In genomic region chr10:127079665-127080391, GRCm38 (mm10) we compare ENCODE assay signal across 8 mouse cellular contexts. TPM values are rescaled to one million over a fixed set of nuclear protein-coding genes. Genes with fewer than 3 reads are reported as not detected.
DNase-seq lines count a peak whose midpoint lies in the region; ATAC-seq and TF ChIP-seq lines count a peak whose summit lies in the region.

No protein-coding gene starts in this region.

- intact Hi-C loops in gastrocnemius, adult 2 months (cut with DNase I), result loop anchor here (10.0 kb wide), 1 partner anchor 595 kb away; no protein-coding TSS in a partner anchor

- peak overlapping the region; percentile 100 for H3K4me2 ChIP-seq in forebrain, embryonic 12.5 days
- peak overlapping the region; percentile 99 for H3K4me2 ChIP-seq in limb, embryonic 12.5 days

- TF ChIP-seq CTCF in gastrocnemius, adult 2 months (IDR thresholded peaks at IDR 0.05), result peak; percentile 46
- TF ChIP-seq CTCF in olfactory bulb, adult 2 months (IDR thresholded peaks at IDR 0.05; ENCODE audit: insufficient read depth, low read depth, low read length), result no peak

- peak overlapping the region; percentile 71 for H3K4me3 ChIP-seq in gastrocnemius, adult 2 months
- peak overlapping the region; percentile 55 to 67; a peak in 3 of 4 replicates for H3K4me3 ChIP-seq in ES-E14 (ENCODE audit: insufficient read depth in 1 of 2, low read depth in 1 of 2, low read length in 2 of 2, poor library complexity in 1 of 2, severe bottlenecking in 1 of 2)
- peak overlapping the region; percentile 75 for H3K4me3 ChIP-seq in forebrain, embryonic 12.5 days (replicated peaks)
- H3K4me3 ChIP-seq in limb, embryonic 12.5 days (replicated peaks), result peak overlapping the region; percentile 54
- peak overlapping the region; percentile 89 for H3K4me3 ChIP-seq in olfactory bulb, adult 2 months (ENCODE audit: insufficient read depth, low read depth, low read length)

- no peak for DNase-seq in gastrocnemius, adult 2 months
- no peak for DNase-seq in gastrocnemius, adult 18-20 months (ENCODE audit: low spot score)
- DNase-seq in ES-E14 (ENCODE audit: low read depth, low spot score), result no peak
- DNase-seq in spleen, postnatal 14 days (ENCODE audit: low spot score in 2 of 2), result no peak
- no peak for DNase-seq in urinary bladder, adult 2 months (ENCODE audit: low spot score)

- H3K27me3 ChIP-seq in forebrain, embryonic 12.5 days, result peaks cover 77% of the 10 kb centered on the region
- peaks cover 99% of the 10 kb centered on the region for H3K27me3 ChIP-seq in limb, embryonic 12.5 days

- no peaks in the 10 kb centered on the region for H3K36me3 ChIP-seq in ES-E14 (ENCODE audit: control insufficient read depth, insufficient read depth, low read length, poor library complexity, severe bottlenecking)
- no peaks in the 10 kb centered on the region for H3K36me3 ChIP-seq in forebrain, embryonic 12.5 days (replicated peaks)
- H3K36me3 ChIP-seq in limb, embryonic 12.5 days, result no peaks in the 10 kb centered on the region

- H3K9ac ChIP-seq in ES-E14 (ENCODE audit: insufficient read depth, low read depth, low read length, poor library complexity, severe bottlenecking), result peak overlapping the region; percentile 58; the same call in 1 of the 2 replicates
- peak overlapping the region; percentile 87 for H3K9ac ChIP-seq in forebrain, embryonic 12.5 days
- peak overlapping the region; percentile 60 for H3K9ac ChIP-seq in limb, embryonic 12.5 days (replicated peaks)

- H3K27ac ChIP-seq in gastrocnemius, adult 2 months, result peak overlapping the region; percentile 58
- no peak overlapping the region for H3K27ac ChIP-seq in ES-E14 (ENCODE audit: insufficient read depth, low read depth, low read length, poor library complexity, severe bottlenecking)
- peak overlapping the region; percentile 77; the same call in 1 of the 2 replicates for H3K27ac ChIP-seq in forebrain, embryonic 12.5 days
- no peak overlapping the region for H3K27ac ChIP-seq in limb, embryonic 12.5 days
- H3K27ac ChIP-seq in olfactory bulb, adult 2 months (ENCODE audit: insufficient read depth, low read depth, low read length), result peak overlapping the region; percentile 97

- peaks cover 0 to 12% of the 10 kb centered on the region in 2 experiments; a peak in 1 of 4 replicates for H3K4me1 ChIP-seq in ES-E14 (ENCODE audit: control insufficient read depth in 2 of 2, insufficient read depth in 2 of 2, low read length in 2 of 2, poor library complexity in 1 of 2)
- H3K4me1 ChIP-seq in forebrain, embryonic 12.5 days, result peaks cover 51% of the 10 kb centered on the region
- H3K4me1 ChIP-seq in limb, embryonic 12.5 days (replicated peaks), result peaks cover 44% of the 10 kb centered on the region
- peaks cover 46% of the 10 kb centered on the region for H3K4me1 ChIP-seq in olfactory bulb, adult 2 months (ENCODE audit: control insufficient read depth, insufficient read depth, low read length)

- in situ Hi-C loops in ES-E14 (cut with MboI; ENCODE audit: low sequenced_read_pairs in 2 of 2, unreplicated experiment in 2 of 2), result no loop called here

- no peak for TF ChIP-seq POLR2A in olfactory bulb, adult 2 months (IDR thresholded peaks at IDR 0.05; ENCODE audit: insufficient read depth, low read depth, low read length)

- peak; percentile 21 for ATAC-seq in forebrain, embryonic 12.5 days (ENCODE audit: low FRiP score)
- no peak for ATAC-seq in limb, embryonic 12.5 days (ENCODE audit: insufficient number of reproducible peaks, insufficient read depth, low FRiP score, low TSS enrichment, low read depth)

- under 1% methylated on average over 66 of the region's 70 CpGs for WGBS in forebrain, embryonic 12.5 days
- 3% methylated on average over 63 of the region's 70 CpGs for WGBS in limb, embryonic 12.5 days
- 4% methylated on average over 70 of the region's 70 CpGs for WGBS in olfactory bulb, adult 2 months

- H3K9me3 ChIP-seq in ES-E14 (ENCODE audit: control insufficient read depth, insufficient read depth, low read depth, low read length), result no peaks in the 10 kb centered on the region
- no peaks in the 10 kb centered on the region for H3K9me3 ChIP-seq in forebrain, embryonic 12.5 days
- H3K9me3 ChIP-seq in limb, embryonic 12.5 days, result no peaks in the 10 kb centered on the region

TF ChIP-seq in ES-E14, 5 proteins besides CTCF, POLR2A, EP300 and RAD21:
- no peak for TF ChIP-seq ZNF384 (IDR thresholded peaks at IDR 0.05; ENCODE audit: low read depth, low read length)
- no peak for TF ChIP-seq HCFC1 (IDR thresholded peaks at IDR 0.05; ENCODE audit: borderline replicate concordance, insufficient read depth, low read length)
- no peak for TF ChIP-seq CHD2 (IDR thresholded peaks at IDR 0.05; ENCODE audit: low read depth, low read length)
- TF ChIP-seq MAFK (IDR thresholded peaks at IDR 0.05; ENCODE audit: insufficient read depth, low read depth, low read length), result no peak
- TF ChIP-seq ZC3H11A (IDR thresholded peaks at IDR 0.05; ENCODE audit: borderline replicate concordance, low read depth, low read length), result no peak

RNA-seq across cellular contexts. Expression of gene Agap2, which starts 4.7 kb away (rescaled TPM):
- total RNA-seq in gastrocnemius, adult 2 months (2021), result 1 to 10 TPM; 1.6 TPM
- 1 to 10 TPM; 1.3 to 1.7 TPM for total RNA-seq in gastrocnemius, adult 18-20 months (2021)
- 1.4 and 2.0 TPM in 2 replicates for total RNA-seq in ES-E14 (2012; rRNA removed)
- polyA plus RNA-seq in forebrain, embryonic 12.5 days (2016; fragmentation: Nextera tagmentation; extraction: Ambion mirVana), result 0.73 and 1.1 TPM in 2 replicates
- 0.38 TPM in 1 of 2 replicates, not detected in the other for polyA plus RNA-seq in limb, embryonic 12.5 days (2016; fragmentation: Nextera tagmentation; extraction: Ambion mirVana)
- polyA plus RNA-seq in olfactory bulb, adult 2 months (2012; ENCODE audit: insufficient read depth, insufficient read length, low replicate concordance, missing spikeins), result 219 TPM in 1 of 2 replicates, not detected in the other
- 2.5 and 5.4 TPM in 2 replicates for polyA plus RNA-seq in urinary bladder, adult 2 months (2012; rRNA removed)

RNA-seq across cellular contexts. Expression of gene Tspan31, which starts 9.8 kb away (rescaled TPM):
- 10 to 100 TPM; 21.6 to 29.9 TPM for total RNA-seq in gastrocnemius, adult 2 months (2021)
- total RNA-seq in gastrocnemius, adult 18-20 months (2021), result 10 to 100 TPM; 22.4 to 23.4 TPM
- total RNA-seq in ES-E14 (2012; rRNA removed), result 121 and 154 TPM in 2 replicates
- 139 and 158 TPM in 2 replicates for polyA plus RNA-seq in forebrain, embryonic 12.5 days (2016; fragmentation: Nextera tagmentation; extraction: Ambion mirVana)
- polyA plus RNA-seq in limb, embryonic 12.5 days (2016; fragmentation: Nextera tagmentation; extraction: Ambion mirVana), result 171 and 172 TPM in 2 replicates
- not detected in 2 replicates for polyA plus RNA-seq in olfactory bulb, adult 2 months (2012; ENCODE audit: insufficient read depth, insufficient read length, low replicate concordance, missing spikeins)
- polyA plus RNA-seq in urinary bladder, adult 2 months (2012; rRNA removed), result 79.5 and 81.4 TPM in 2 replicates

RNA-seq across cellular contexts. Expression of gene Cdk4, which starts 16.5 kb away (rescaled TPM):
- 10 to 100 TPM; 33.5 to 40.5 TPM for total RNA-seq in gastrocnemius, adult 2 months (2021)
- 10 to 100 TPM; 42.2 to 45.6 TPM for total RNA-seq in gastrocnemius, adult 18-20 months (2021)
- 502 and 522 TPM in 2 replicates for total RNA-seq in ES-E14 (2012; rRNA removed)
- 2,431 and 2,450 TPM in 2 replicates for polyA plus RNA-seq in forebrain, embryonic 12.5 days (2016; fragmentation: Nextera tagmentation; extraction: Ambion mirVana)
- 2,363 and 2,376 TPM in 2 replicates for polyA plus RNA-seq in limb, embryonic 12.5 days (2016; fragmentation: Nextera tagmentation; extraction: Ambion mirVana)
- polyA plus RNA-seq in olfactory bulb, adult 2 months (2012; ENCODE audit: insufficient read depth, insufficient read length, low replicate concordance, missing spikeins), result not detected in 2 replicates
- polyA plus RNA-seq in urinary bladder, adult 2 months (2012; rRNA removed), result 252 and 268 TPM in 2 replicates

RNA-seq across cellular contexts. Expression of gene March9, which starts 19.8 kb away (rescaled TPM):
- 1 to 10 TPM in 1 of 2 experiments, under 1 TPM in 1; 0.45 to 1.2 TPM for total RNA-seq in gastrocnemius, adult 2 months (2021)
- 1 to 10 TPM in 1 of 2 experiments, under 1 TPM in 1; 0.39 to 1.0 TPM for total RNA-seq in gastrocnemius, adult 18-20 months (2021)
- 4.6 and 8.3 TPM in 2 replicates for total RNA-seq in ES-E14 (2012; rRNA removed)
- 3.9 and 4.2 TPM in 2 replicates for polyA plus RNA-seq in forebrain, embryonic 12.5 days (2016; fragmentation: Nextera tagmentation; extraction: Ambion mirVana)
- 1.5 and 1.9 TPM in 2 replicates for polyA plus RNA-seq in limb, embryonic 12.5 days (2016; fragmentation: Nextera tagmentation; extraction: Ambion mirVana)
- not detected in 2 replicates for polyA plus RNA-seq in olfactory bulb, adult 2 months (2012; ENCODE audit: insufficient read depth, insufficient read length, low replicate concordance, missing spikeins)
- polyA plus RNA-seq in urinary bladder, adult 2 months (2012; rRNA removed), result 3.5 and 4.9 TPM in 2 replicates

RNA-seq across cellular contexts. Expression of gene Cyp27b1, which starts 31.8 kb away (rescaled TPM):
- total RNA-seq in gastrocnemius, adult 2 months (2021), result under 1 TPM in 1 of 2 experiments, not detected in 1; 0.11 TPM
- total RNA-seq in gastrocnemius, adult 18-20 months (2021), result under 1 TPM in 1 of 2 experiments, not detected in 1; 0.19 TPM
- 0.40 and 0.74 TPM in 2 replicates for total RNA-seq in ES-E14 (2012; rRNA removed)
- polyA plus RNA-seq in forebrain, embryonic 12.5 days (2016; fragmentation: Nextera tagmentation; extraction: Ambion mirVana), result 0.10 and 0.28 TPM in 2 replicates
- 0.16 TPM in 1 of 2 replicates, not detected in the other for polyA plus RNA-seq in limb, embryonic 12.5 days (2016; fragmentation: Nextera tagmentation; extraction: Ambion mirVana)
- polyA plus RNA-seq in olfactory bulb, adult 2 months (2012; ENCODE audit: insufficient read depth, insufficient read length, low replicate concordance, missing spikeins), result not detected in 2 replicates
- 0.28 and 0.50 TPM in 2 replicates for polyA plus RNA-seq in urinary bladder, adult 2 months (2012; rRNA removed)

Comparison
In these comparisons a context has a peak if more than half of its experiments do, and no peak if none do; other contexts are left out.
1. H3K27ac ChIP-seq: peak in gastrocnemius, adult 2 months (single experiment), forebrain, embryonic 12.5 days (single experiment) and olfactory bulb, adult 2 months (single experiment); none in ES-E14 (single experiment) and limb, embryonic 12.5 days (single experiment).
2. Peak in every context shown above with its lines, with median percentiles within 50 percentile points of each other: H3K4me3 ChIP-seq and H3K9ac ChIP-seq.